Mouse (Mus musculus) MEL (cell line): Measurements from ENCODE around the gene Gramd1a.

Source experiments
- CTCF ChIP-seq, 3 experiments: IDR thresholded peaks in 2 of 3; conservative IDR thresholded peaks in 1 of 3; 2 replicates each; pipeline ENCODE4 v1.5.1; 2011 to 2012; ENCODE audit warnings: low read length in 3 of 3, low read depth in 2 of 3, mild to moderate bottlenecking in 2 of 3, improper control_type of control experiment in 1 of 3, inconsistent platforms in 1 of 3, mixed read lengths in 1 of 3, moderate library complexity in 1 of 3; ENCODE audit not compliant: control insufficient read depth in 1 of 3, insufficient read depth in 1 of 3, poor library complexity in 1 of 3, severe bottlenecking in 1 of 3
- EP300 ChIP-seq, 2 experiments: IDR thresholded peaks; 2 replicates each; pipeline ENCODE4 v1.6.1; 2011; ENCODE audit warnings: improper control_type of control experiment in 2 of 2, low read length in 2 of 2, low read depth in 1 of 2, mild to moderate bottlenecking in 1 of 2
- MAX ChIP-seq: IDR thresholded peaks from 2 replicates; pipeline ENCODE4 v1.6.1; 2011; ENCODE audit warnings: low read length, improper control_type of control experiment
- MYB ChIP-seq: IDR thresholded peaks from 2 replicates; pipeline ENCODE4 v1.6.1; 2011; ENCODE audit warnings: mild to moderate bottlenecking, low read depth, low read length, improper control_type of control experiment
- MYC ChIP-seq: IDR thresholded peaks from 2 replicates; pipeline ENCODE4 v1.6.1; 2011; ENCODE audit warnings: low read depth, mild to moderate bottlenecking, low read length, improper control_type of control experiment, moderate library complexity
- POLR2A ChIP-seq, 2 experiments: IDR thresholded peaks; 2 replicates each; pipeline ENCODE4 v1.6.1; 2011 to 2012; ENCODE audit warnings: low read length in 2 of 2, mild to moderate bottlenecking in 2 of 2, control low read depth in 1 of 2, improper control_type of control experiment in 1 of 2, low read depth in 1 of 2, moderate library complexity in 1 of 2; ENCODE audit not compliant: control insufficient read depth in 1 of 2, insufficient read depth in 1 of 2, poor library complexity in 1 of 2
- SMC3 ChIP-seq: IDR thresholded peaks from 2 replicates; pipeline ENCODE4 v1.6.1; 2011; ENCODE audit warnings: low read depth, low read length, improper control_type of control experiment
- TCF12 ChIP-seq: IDR thresholded peaks from 2 replicates; pipeline ENCODE4 v1.6.1; 2014; ENCODE audit warnings: low read depth, mild to moderate bottlenecking, inconsistent platforms, low read length, improper control_type of control experiment, moderate library complexity
- USF1 ChIP-seq: IDR thresholded peaks from 2 replicates; pipeline ENCODE4 v1.6.1; 2014; ENCODE audit warnings: low read depth, mild to moderate bottlenecking, inconsistent platforms, low read length, improper control_type of control experiment, moderate library complexity
- USF2 ChIP-seq, 2 experiments: IDR thresholded peaks; 2 replicates each; pipeline ENCODE4 v1.6.1; 2011 to 2012; ENCODE audit warnings: improper control_type of control experiment in 2 of 2, low read length in 2 of 2, borderline replicate concordance in 1 of 2, inconsistent platforms in 1 of 2, low read depth in 1 of 2, mild to moderate bottlenecking in 1 of 2; ENCODE audit not compliant: insufficient read depth in 1 of 2

GRCm38 (mm10) chr7:31175096-31175495 lies 19.4 kb upstream of the Gramd1a start:
- TF ChIP-seq CTCF (IDR thresholded peaks at IDR 0.05 in 2 of 3, conservative IDR thresholded peaks at IDR 0.05 in 1 of 3; ENCODE audit: control insufficient read depth in 1 of 3, insufficient read depth in 1 of 3, low read depth in 2 of 3, low read length in 3 of 3, poor library complexity in 1 of 3, severe bottlenecking in 1 of 3) = no peak
- TF ChIP-seq POLR2A (IDR thresholded peaks at IDR 0.05; ENCODE audit: control insufficient read depth in 1 of 2, insufficient read depth in 1 of 2, low read depth in 1 of 2, low read length in 2 of 2, poor library complexity in 1 of 2) = no peak
- TF ChIP-seq EP300 (IDR thresholded peaks at IDR 0.05; ENCODE audit: low read depth in 1 of 2, low read length in 2 of 2) = no peak
- no peak; the same call in 1 of the 2 replicates for TF ChIP-seq TCF12
- no peak for TF ChIP-seq SMC3
- no peak for TF ChIP-seq MAX
- TF ChIP-seq MYC = no peak
- no peak for TF ChIP-seq USF2 (IDR thresholded peaks at IDR 0.05; ENCODE audit: borderline replicate concordance in 1 of 2, insufficient read depth in 1 of 2, low read depth in 1 of 2, low read length in 2 of 2)
- TF ChIP-seq MYB = no peak
- TF ChIP-seq USF1 = peak; percentile 46; the same call in 1 of the 2 replicates
